Mouse (Mus musculus) mature B cell (primary cell): ENCODE data around the gene Gch1.

Experiments
- in situ Hi-C: fragments of 300-500 bp; cut with MboI; formaldehyde crosslinking; loops from 2 replicates; pipeline ENCODE4 v1.14.3; 2019

Gch1 gene

GRCm38 (mm10) chr14:47206601-47207000 is 17.4 kb upstream of the Gch1 start:
- in situ Hi-C loops, result no loop called here

- in situ Hi-C loops, result no loop called here
Measured at GRCm38 (mm10) chr14:47205270-47205972, 16.2 kb upstream of the Gch1 start.

- in situ Hi-C loops, result no loop called here
Measured at GRCm38 (mm10) chr14:47197340-47197739, 8.1 kb upstream of the Gch1 start.

- in situ Hi-C loops, result no loop called here
Measured at GRCm38 (mm10) chr14:47196711-47197110, 7.5 kb upstream of the Gch1 start.

GRCm38 (mm10) chr14:47194096-47194495 is 4.9 kb upstream of the Gch1 start:
- in situ Hi-C loops, result no loop called here

GRCm38 (mm10) chr14:47193506-47193905 is 4.3 kb upstream of the Gch1 start:
- in situ Hi-C loops, result no loop called here

GRCm38 (mm10) chr14:47191861-47192260 is 2.6 kb upstream of the Gch1 start:
- in situ Hi-C loops, result no loop called here

GRCm38 (mm10) chr14:47190626-47191025 is 1.4 kb upstream of the Gch1 start:
- in situ Hi-C loops, result no loop called here

GRCm38 (mm10) chr14:47189635-47189955 is 382 bp upstream of the Gch1 start:
- in situ Hi-C loops, result no loop called here

GRCm38 (mm10) chr14:47188475-47188847 is 752 bp downstream of the Gch1 start:
- in situ Hi-C loops, result no loop called here

GRCm38 (mm10) chr14:47187666-47188360 is 1.4 kb downstream of the Gch1 start:
- in situ Hi-C loops, result no loop called here

- in situ Hi-C loops, result no loop called here
Measured at GRCm38 (mm10) chr14:47187261-47187660, 2.0 kb downstream of the Gch1 start.

- in situ Hi-C loops, result no loop called here
Measured at GRCm38 (mm10) chr14:47186561-47186960, 2.7 kb downstream of the Gch1 start.

GRCm38 (mm10) chr14:47181497-47182290 is 7.5 kb downstream of the Gch1 start:
- in situ Hi-C loops, result no loop called here

GRCm38 (mm10) chr14:47178851-47179250 is 10.4 kb downstream of the Gch1 start:
- in situ Hi-C loops, result no loop called here

- in situ Hi-C loops, result no loop called here
Measured at GRCm38 (mm10) chr14:47177846-47178414, 11.3 kb downstream of the Gch1 start.

- in situ Hi-C loops, result no loop called here
Measured at GRCm38 (mm10) chr14:47176226-47176625, 13.0 kb downstream of the Gch1 start.

- in situ Hi-C loops, result no loop called here
Measured at GRCm38 (mm10) chr14:47175136-47175535, 14.1 kb downstream of the Gch1 start.

- in situ Hi-C loops, result no loop called here
Measured at GRCm38 (mm10) chr14:47172073-47172472, 17.1 kb downstream of the Gch1 start.

- in situ Hi-C loops, result no loop called here
Measured at GRCm38 (mm10) chr14:47170499-47171109, 18.6 kb downstream of the Gch1 start.

- in situ Hi-C loops, result no loop called here
Measured at GRCm38 (mm10) chr14:47169677-47170410, 19.4 kb downstream of the Gch1 start.
